Mouse (Mus musculus): Measurements from ENCODE around the gene Trmt61a. TPM values are rescaled to one million over a fixed set of nuclear protein-coding genes. Genes with fewer than 3 reads are reported as not detected.

Gene Trmt61a
- polyA plus RNA-seq, 1 experiment from 2014 or later = 9.3 TPM

- 71% methylated on average over 9 of the region's 9 CpGs for WGBS
- peak; percentile 54 for TF ChIP-seq CTCF (IDR thresholded peaks at IDR 0.05; ENCODE audit: low read depth)
These were observed 44.7 kb downstream of the Trmt61a start for GRCm38 (mm10) chr12:111722654-111723053.

GRCm38 (mm10) chr12:111724638-111725337 is 46.9 kb downstream of the Trmt61a start:
- DNase-seq (no peak), ATAC-seq (ENCODE audit: insufficient read depth) (no peak)
- no peak overlapping the region for H3K4me2 ChIP-seq
- no peaks in the 10 kb centered on the region for H3K4me1 ChIP-seq (ENCODE audit: insufficient read depth)
- TF ChIP-seq CTCF (IDR thresholded peaks at IDR 0.05; ENCODE audit: low read depth) = no peak
- WGBS = 61% methylated on average over 6 of the region's 6 CpGs
- no peaks in the 10 kb centered on the region for H3K9me3 ChIP-seq (ENCODE audit: low read depth, low read length)
- peaks cover 29% of the 10 kb centered on the region; the same call in 1 of the 2 replicates for H3K36me3 ChIP-seq (ENCODE audit: insufficient read depth)
- H3K27ac ChIP-seq (ENCODE audit: low read depth) = no peak overlapping the region
- H3K9ac ChIP-seq = no peak overlapping the region
- H3K27me3 ChIP-seq (ENCODE audit: insufficient read depth, low read length) = no peaks in the 10 kb centered on the region
- no peak overlapping the region for H3K4me3 ChIP-seq (ENCODE audit: low read depth, low read length)

More at GRCm38 (mm10) chr12:111722654-111723053, 44.7 kb downstream of the Trmt61a start:
- H3K4me2 ChIP-seq = no peak overlapping the region
- H3K36me3 ChIP-seq (ENCODE audit: insufficient read depth) = peaks cover 27% of the 10 kb centered on the region; the same call in 1 of the 2 replicates
- H3K27ac ChIP-seq (ENCODE audit: low read depth) = no peak overlapping the region
- H3K27me3 ChIP-seq (ENCODE audit: insufficient read depth, low read length) = no peaks in the 10 kb centered on the region
- H3K9me3 ChIP-seq (ENCODE audit: low read depth, low read length) = no peaks in the 10 kb centered on the region
- no peak overlapping the region for H3K4me3 ChIP-seq (ENCODE audit: low read depth, low read length)
- no peaks in the 10 kb centered on the region for H3K4me1 ChIP-seq (ENCODE audit: insufficient read depth)
- ATAC-seq (ENCODE audit: insufficient read depth) (no peak), DNase-seq (peak; percentile 62)
- H3K9ac ChIP-seq = no peak overlapping the region

- Histone ChIP-seq H3K4me2 (no peak overlapping the region), H3K4me1 (ENCODE audit: insufficient read depth) (no peaks in the 10 kb centered on the region), H3K27ac (ENCODE audit: low read depth) (no peak overlapping the region; the same call in 1 of the 2 replicates), H3K9ac (no peak overlapping the region), H3K9me3 (ENCODE audit: low read depth, low read length) (no peaks in the 10 kb centered on the region), H3K4me3 (ENCODE audit: low read depth, low read length) (no peak overlapping the region), H3K27me3 (ENCODE audit: insufficient read depth, low read length) (no peaks in the 10 kb centered on the region), H3K36me3 (ENCODE audit: insufficient read depth) (peaks cover 31% of the 10 kb centered on the region; the same call in 1 of the 2 replicates)
- no peak for DNase-seq
- TF ChIP-seq CTCF (IDR thresholded peaks at IDR 0.05; ENCODE audit: low read depth) = no peak
- 0 out of 2 replicates have a peak, but pooled peaks have one; percentile 6 for ATAC-seq (ENCODE audit: insufficient read depth)
- WGBS = 70% methylated on average over 12 of the region's 12 CpGs
These were observed 47.6 kb downstream of the Trmt61a start for GRCm38 (mm10) chr12:111725338-111726121.

- no peaks in the 10 kb centered on the region for H3K4me1 ChIP-seq (ENCODE audit: insufficient read depth)
- DNase-seq = peak; percentile 27
- no peaks in the 10 kb centered on the region for H3K9me3 ChIP-seq (ENCODE audit: low read depth, low read length)
- no peaks in the 10 kb centered on the region for H3K27me3 ChIP-seq (ENCODE audit: insufficient read depth, low read length)
- H3K4me3 ChIP-seq (ENCODE audit: low read depth, low read length) = no peak overlapping the region
- no peak overlapping the region for H3K27ac ChIP-seq (ENCODE audit: low read depth)
- ATAC-seq (ENCODE audit: insufficient read depth) = peak; percentile 30; the same call in 1 of the 2 replicates
- H3K9ac ChIP-seq = no peak overlapping the region
- peaks cover 34% of the 10 kb centered on the region; the same call in 1 of the 2 replicates for H3K36me3 ChIP-seq (ENCODE audit: insufficient read depth)
- no peak for TF ChIP-seq CTCF (IDR thresholded peaks at IDR 0.05; ENCODE audit: low read depth)
- H3K4me2 ChIP-seq = no peak overlapping the region
- WGBS = 41% methylated on average over 4 of the region's 4 CpGs
These were observed 48.2 kb downstream of the Trmt61a start for GRCm38 (mm10) chr12:111726122-111726463.

GRCm38 (mm10) chr12:111727956-111728355 is 50.1 kb downstream of the Trmt61a start:
- H3K4me1 ChIP-seq (ENCODE audit: insufficient read depth) = no peaks in the 10 kb centered on the region
- H3K4me2 ChIP-seq = no peak overlapping the region
- DNase-seq (no peak), ATAC-seq (ENCODE audit: insufficient read depth) (no peak)
- WGBS = 78% methylated on average over 1 of the region's 1 CpGs
- H3K4me3 ChIP-seq (ENCODE audit: low read depth, low read length) = no peak overlapping the region
- no peak overlapping the region for H3K9ac ChIP-seq
- H3K36me3 ChIP-seq (ENCODE audit: insufficient read depth) = peaks cover 41% of the 10 kb centered on the region; the same call in 1 of the 2 replicates
- H3K9me3 ChIP-seq (ENCODE audit: low read depth, low read length) = no peaks in the 10 kb centered on the region
- no peak overlapping the region for H3K27ac ChIP-seq (ENCODE audit: low read depth)
- H3K27me3 ChIP-seq (ENCODE audit: insufficient read depth, low read length) = no peaks in the 10 kb centered on the region
- TF ChIP-seq CTCF (IDR thresholded peaks at IDR 0.05; ENCODE audit: low read depth) = no peak

GRCm38 (mm10) chr12:111731822-111732807 is 54.2 kb downstream of the Trmt61a start:
- H3K4me2 ChIP-seq = peak overlapping the region; percentile 32
- no peaks in the 10 kb centered on the region for H3K4me1 ChIP-seq (ENCODE audit: insufficient read depth)
- no peak overlapping the region for H3K9ac ChIP-seq
- DNase-seq (peak; percentile 96), ATAC-seq (ENCODE audit: insufficient read depth) (peak; percentile 83)
- 30% methylated on average over 30 of the region's 30 CpGs for WGBS
- no peaks in the 10 kb centered on the region for H3K27me3 ChIP-seq (ENCODE audit: insufficient read depth, low read length)
- peaks cover 20% of the 10 kb centered on the region; the same call in 1 of the 2 replicates for H3K36me3 ChIP-seq (ENCODE audit: insufficient read depth)
- peak; percentile 99 for TF ChIP-seq CTCF (IDR thresholded peaks at IDR 0.05; ENCODE audit: low read depth)
- H3K9me3 ChIP-seq (ENCODE audit: low read depth, low read length) = no peaks in the 10 kb centered on the region
- H3K4me3 ChIP-seq (ENCODE audit: low read depth, low read length) = no peak overlapping the region
- H3K27ac ChIP-seq (ENCODE audit: low read depth) = no peak overlapping the region
